ENCODE assay signal across 8 mouse cellular contexts in genomic region chr8:107386642-107387041, GRCm38 (mm10). TPM values are rescaled to one million over a fixed set of nuclear protein-coding genes. Genes with fewer than 3 reads are reported as not detected.
DNase-seq lines count a peak whose midpoint lies in the region; ATAC-seq and TF ChIP-seq lines count a peak whose summit lies in the region.

No protein-coding gene starts in this region.

- intact Hi-C loops in gastrocnemius, postnatal 36 days (cut with DNase I): loop anchor here (2.0 kb wide), 1 partner anchor 38 kb away; the partner anchor contains the start of gene Nob1

- 28% methylated on average over 3 of the region's 3 CpGs for WGBS in kidney, embryonic 15.5 days
- 25% methylated on average over 3 of the region's 3 CpGs for WGBS in lung, embryonic 14.5 days

- H3K27ac ChIP-seq in kidney, embryonic 15.5 days: no peak overlapping the region
- no peak overlapping the region for H3K27ac ChIP-seq in lung, embryonic 14.5 days (ENCODE audit: low read depth)

- no peak for DNase-seq in kidney, adult 18-20 months
- peak; percentile 62 for DNase-seq in MEL-GATA-1-ER (ENCODE audit: extremely low read depth, low read depth)
- DNase-seq in lung, embryonic 14.5 days: peak; percentile 89
- DNase-seq in urinary bladder, postnatal 14 days (ENCODE audit: low spot score): no peak
- no peak for DNase-seq in gastrocnemius, postnatal 36 days
- no peak for DNase-seq in ovary, postnatal 14 days (ENCODE audit: low spot score)

- no peak overlapping the region for H3K4me2 ChIP-seq in kidney, embryonic 15.5 days
- H3K4me2 ChIP-seq in lung, embryonic 14.5 days: no peak overlapping the region

- no peaks in the 10 kb centered on the region for H3K9me3 ChIP-seq in kidney, embryonic 15.5 days (replicated peaks)
- no peaks in the 10 kb centered on the region for H3K9me3 ChIP-seq in lung, embryonic 14.5 days (ENCODE audit: low read depth, low read length)

- no peaks in the 10 kb centered on the region for H3K36me3 ChIP-seq in kidney, embryonic 15.5 days
- no peaks in the 10 kb centered on the region for H3K36me3 ChIP-seq in lung, embryonic 14.5 days (ENCODE audit: insufficient read depth)

- H3K27me3 ChIP-seq in kidney, embryonic 15.5 days: no peaks in the 10 kb centered on the region
- no peaks in the 10 kb centered on the region for H3K27me3 ChIP-seq in lung, embryonic 14.5 days (ENCODE audit: insufficient read depth, low read length)

- peak; percentile 58; the same call in 1 of the 2 replicates for ATAC-seq in kidney, embryonic 15.5 days (replicated peaks; ENCODE audit: low FRiP score)
- ATAC-seq in common myeloid progenitor, adult 5-6 weeks (replicated peaks; ENCODE audit: low read depth, poor library complexity, severe bottlenecking): peak; percentile 55
- no peak for ATAC-seq in lung, embryonic 14.5 days (ENCODE audit: insufficient read depth)

- peaks cover 3% of the 10 kb centered on the region for H3K4me1 ChIP-seq in kidney, embryonic 15.5 days
- H3K4me1 ChIP-seq in lung, embryonic 14.5 days (ENCODE audit: insufficient read depth): peaks cover 5% of the 10 kb centered on the region

- no peak overlapping the region for H3K4me3 ChIP-seq in kidney, embryonic 15.5 days (replicated peaks)
- no peak overlapping the region for H3K4me3 ChIP-seq in lung, embryonic 14.5 days (ENCODE audit: low read depth, low read length)

- no peak overlapping the region for H3K9ac ChIP-seq in kidney, embryonic 15.5 days
- H3K9ac ChIP-seq in lung, embryonic 14.5 days: no peak overlapping the region

- peak; percentile 75 for TF ChIP-seq CTCF in lung, embryonic 14.5 days (IDR thresholded peaks at IDR 0.05; ENCODE audit: low read depth)

RNA-seq across cellular contexts. Expression of gene Nqo1, which starts 16.4 kb away (rescaled TPM):
- 10.7 and 11.5 TPM in 2 replicates for polyA plus RNA-seq in kidney, embryonic 15.5 days (2015; fragmentation: Nextera tagmentation; extraction: Ambion mirVana)
- total RNA-seq in common myeloid progenitor, adult 5-6 weeks (2017): 6.9 and 7.9 TPM in 2 replicates
- polyA plus RNA-seq in lung, embryonic 14.5 days (2014; fragmentation: Nextera tagmentation; extraction: Ambion mirVana): 10.9 TPM in 2 replicates
- 10 to 100 TPM; 14.7 to 17.2 TPM for total RNA-seq in gastrocnemius, postnatal 36 days (2021)

RNA-seq across cellular contexts. Expression of gene Nob1, which starts 38.2 kb away (rescaled TPM):
- polyA plus RNA-seq in kidney, embryonic 15.5 days (2015; fragmentation: Nextera tagmentation; extraction: Ambion mirVana): 86.1 and 89.0 TPM in 2 replicates
- 33.9 and 41.5 TPM in 2 replicates for total RNA-seq in common myeloid progenitor, adult 5-6 weeks (2017)
- polyA plus RNA-seq in lung, embryonic 14.5 days (2014; fragmentation: Nextera tagmentation; extraction: Ambion mirVana): 73.9 and 82.0 TPM in 2 replicates
- total RNA-seq in gastrocnemius, postnatal 36 days (2021): 10 to 100 TPM; 17.6 to 22.5 TPM

RNA-seq across cellular contexts. Expression of gene Wwp2, which starts 49.5 kb away (rescaled TPM):
- polyA plus RNA-seq in kidney, embryonic 15.5 days (2015; fragmentation: Nextera tagmentation; extraction: Ambion mirVana): 42.0 and 50.4 TPM in 2 replicates
- total RNA-seq in common myeloid progenitor, adult 5-6 weeks (2017): 44.4 and 47.0 TPM in 2 replicates
- 47.7 and 48.2 TPM in 2 replicates for polyA plus RNA-seq in lung, embryonic 14.5 days (2014; fragmentation: Nextera tagmentation; extraction: Ambion mirVana)
- 10 to 100 TPM; 13.1 to 17.1 TPM for total RNA-seq in gastrocnemius, postnatal 36 days (2021)

Comparison
In these comparisons a context has a peak if more than half of its experiments do, and no peak if none do; other contexts are left out.
1. DNase-seq: peak in MEL-GATA-1-ER (single experiment) and lung, embryonic 14.5 days (single experiment); none in kidney, adult 18-20 months (single experiment), urinary bladder, postnatal 14 days (single experiment), gastrocnemius, postnatal 36 days (0 of 2) and ovary, postnatal 14 days (single experiment).